Comparison of ENCODE assay signal across 8 mouse cellular contexts in the genomic region with DNA sequence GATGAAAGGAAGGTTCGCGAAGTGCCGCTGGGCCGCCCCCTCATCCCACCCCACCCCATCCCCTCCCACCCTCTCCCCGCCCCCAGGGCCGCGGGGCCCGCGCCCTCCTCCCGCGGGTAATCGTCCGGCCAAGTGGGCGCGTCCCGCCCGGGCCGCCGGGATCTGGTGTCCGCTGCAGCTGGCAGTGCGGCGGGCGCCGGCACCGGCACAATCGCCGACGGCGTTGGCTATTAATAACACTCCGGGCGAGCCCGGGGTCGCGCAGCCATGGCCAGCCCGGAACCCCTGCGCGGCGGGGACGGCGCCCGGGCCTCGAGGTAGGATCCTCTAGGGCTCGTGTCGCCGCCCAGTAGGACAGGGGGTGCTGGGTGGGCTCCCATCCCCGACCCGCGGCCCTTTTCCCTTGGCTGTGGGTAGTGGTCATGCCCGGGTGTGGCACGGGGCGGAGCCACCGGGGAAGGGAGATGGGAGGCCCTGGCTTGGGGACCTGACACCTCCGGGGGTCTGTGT. TPM values are rescaled to one million over a fixed set of nuclear protein-coding genes. Genes with fewer than 3 reads are reported as not detected.
DNase-seq lines count a peak whose midpoint lies in the region; ATAC-seq and TF ChIP-seq lines count a peak whose summit lies in the region.

A gene (plus strand): TSS at position 146 of the 510 bp plus-strand sequence.

- peak within 1 kb of the TSS; percentile 58 for H3K9ac ChIP-seq in embryonic facial prominence, embryonic 12.5 days
- H3K9ac ChIP-seq in heart, embryonic 11.5 days (ENCODE audit: low read depth, low read length): peak within 1 kb of the TSS; percentile 61
- peak within 1 kb of the TSS; percentile 55 for H3K9ac ChIP-seq in limb, embryonic 11.5 days (ENCODE audit: low read length)
- H3K9ac ChIP-seq in neural tube, embryonic 14.5 days (replicated peaks; ENCODE audit: low read depth, low read length): peak within 1 kb of the TSS; percentile 63

- peaks cover 6% of the 10 kb centered on the region for H3K4me1 ChIP-seq in spleen, adult 2 months (ENCODE audit: control insufficient read depth, insufficient read depth, insufficient read length)
- H3K4me1 ChIP-seq in embryonic facial prominence, embryonic 12.5 days: peaks cover 15% of the 10 kb centered on the region
- H3K4me1 ChIP-seq in heart, embryonic 11.5 days (ENCODE audit: control insufficient read depth, insufficient read depth, low read length): peaks cover 9% of the 10 kb centered on the region
- H3K4me1 ChIP-seq in limb, embryonic 11.5 days (ENCODE audit: control insufficient read depth, insufficient read depth, low read length): peaks cover 8% of the 10 kb centered on the region; the same call in 1 of the 2 replicates
- peaks cover 12% of the 10 kb centered on the region for H3K4me1 ChIP-seq in neural tube, embryonic 14.5 days (ENCODE audit: control insufficient read depth, insufficient read depth, low read length)

- no peak for TF ChIP-seq CTCF in spleen, adult 2 months (IDR thresholded peaks at IDR 0.05; ENCODE audit: extremely low read depth, insufficient read depth, insufficient read length, insufficient replicate concordance)

- H3K27me3 ChIP-seq in spleen, adult 2 months (ENCODE audit: control insufficient read depth, insufficient read depth, low read length): peaks cover 9% of the 10 kb centered on the region
- H3K27me3 ChIP-seq in embryonic facial prominence, embryonic 12.5 days: peaks cover 30% of the 10 kb centered on the region
- H3K27me3 ChIP-seq in heart, embryonic 11.5 days (ENCODE audit: control insufficient read depth, insufficient read depth, low read length): peaks cover 14% of the 10 kb centered on the region
- peaks cover 16% of the 10 kb centered on the region for H3K27me3 ChIP-seq in limb, embryonic 11.5 days (ENCODE audit: control insufficient read depth, insufficient read depth, low read length)
- 0 out of 2 replicates have a peak, but pooled peaks cover 2% of the 10 kb centered on the region for H3K27me3 ChIP-seq in neural tube, embryonic 14.5 days (ENCODE audit: control insufficient read depth, insufficient read depth, low read length)

- no peaks in the 10 kb centered on the region for H3K9me3 ChIP-seq in embryonic facial prominence, embryonic 12.5 days
- H3K9me3 ChIP-seq in heart, embryonic 11.5 days (replicated peaks; ENCODE audit: control insufficient read depth, low read length): no peaks in the 10 kb centered on the region
- H3K9me3 ChIP-seq in limb, embryonic 11.5 days (ENCODE audit: control insufficient read depth, low read length): no peaks in the 10 kb centered on the region
- H3K9me3 ChIP-seq in neural tube, embryonic 14.5 days (ENCODE audit: control insufficient read depth, low read length): no peaks in the 10 kb centered on the region

- H3K4me2 ChIP-seq in embryonic facial prominence, embryonic 12.5 days (replicated peaks): peak within 1 kb of the TSS; percentile 98
- H3K4me2 ChIP-seq in heart, embryonic 11.5 days: peak within 1 kb of the TSS; percentile 96
- peak within 1 kb of the TSS; percentile 95 for H3K4me2 ChIP-seq in limb, embryonic 11.5 days (ENCODE audit: low read depth, severe bottlenecking)
- H3K4me2 ChIP-seq in neural tube, embryonic 14.5 days (ENCODE audit: low read depth, low read length): peak within 1 kb of the TSS; percentile 84

- H3K27ac ChIP-seq in spleen, adult 2 months (ENCODE audit: insufficient read depth, low read length): no peak within 1 kb of the TSS
- 0 out of 2 replicates have a peak within 1 kb of the TSS, but pooled peaks have one; percentile 24 for H3K27ac ChIP-seq in embryonic facial prominence, embryonic 12.5 days
- no peak within 1 kb of the TSS for H3K27ac ChIP-seq in heart, embryonic 11.5 days (ENCODE audit: low read depth, low read length)
- H3K27ac ChIP-seq in limb, embryonic 11.5 days (replicated peaks; ENCODE audit: low read depth, low read length): no peak within 1 kb of the TSS
- H3K27ac ChIP-seq in neural tube, embryonic 14.5 days (ENCODE audit: low read depth, low read length): no peak within 1 kb of the TSS

- H3K4me3 ChIP-seq in spleen, adult 2 months (ENCODE audit: extremely low read depth, insufficient read depth, insufficient read length): peak within 1 kb of the TSS; percentile 40
- H3K4me3 ChIP-seq in embryonic facial prominence, embryonic 12.5 days: peak within 1 kb of the TSS; percentile 52
- peak within 1 kb of the TSS; percentile 52 for H3K4me3 ChIP-seq in heart, embryonic 11.5 days (ENCODE audit: low read depth, low read length)
- peak within 1 kb of the TSS; percentile 45 for H3K4me3 ChIP-seq in limb, embryonic 11.5 days (ENCODE audit: low read depth, low read length)
- H3K4me3 ChIP-seq in neural tube, embryonic 14.5 days (ENCODE audit: low read depth, low read length): peak within 1 kb of the TSS; percentile 48

- 3% methylated on average over 50 of the region's 53 CpGs for WGBS in spleen, adult 2 months
- under 1% methylated on average over 53 of the region's 53 CpGs for WGBS in embryonic facial prominence, embryonic 12.5 days
- WGBS in heart, embryonic 11.5 days (ENCODE audit: insufficient replicate concordance): under 1% methylated on average over 46 of the region's 53 CpGs
- under 1% methylated on average over 38 of the region's 53 CpGs for WGBS in limb, embryonic 11.5 days
- under 1% methylated on average over 30 of the region's 53 CpGs for WGBS in neural tube, embryonic 14.5 days

- TF ChIP-seq POLR2A in spleen, adult 2 months (IDR thresholded peaks at IDR 0.05; ENCODE audit: low read depth, low read length): no peak

- 0 out of 2 replicates have a peak, but pooled peaks have one; percentile 52 for ATAC-seq in embryonic facial prominence, embryonic 12.5 days (ENCODE audit: insufficient number of reproducible peaks, insufficient read depth, low FRiP score, low TSS enrichment)
- ATAC-seq in heart, embryonic 11.5 days (replicated peaks; ENCODE audit: insufficient number of reproducible peaks, low FRiP score, low TSS enrichment): peak; percentile 24; the same call in 1 of the 2 replicates
- ATAC-seq in limb, embryonic 11.5 days (ENCODE audit: insufficient number of reproducible peaks, low FRiP score, low TSS enrichment, low read depth): no peak
- ATAC-seq in neural tube, embryonic 14.5 days (ENCODE audit: low read depth): peak; percentile 41; the same call in 1 of the 2 replicates

- H3K36me3 ChIP-seq in spleen, adult 2 months (ENCODE audit: control insufficient read depth, insufficient read depth, low read length): no peaks in the 10 kb centered on the region
- no peaks in the 10 kb centered on the region for H3K36me3 ChIP-seq in embryonic facial prominence, embryonic 12.5 days
- H3K36me3 ChIP-seq in heart, embryonic 11.5 days (ENCODE audit: control insufficient read depth, insufficient read depth, low read length): no peaks in the 10 kb centered on the region
- no peaks in the 10 kb centered on the region for H3K36me3 ChIP-seq in limb, embryonic 11.5 days (ENCODE audit: control insufficient read depth, insufficient read depth, low read length)
- no peaks in the 10 kb centered on the region for H3K36me3 ChIP-seq in neural tube, embryonic 14.5 days (ENCODE audit: control insufficient read depth, insufficient read depth, low read length)

- DNase-seq in spleen, adult 2 months (ENCODE audit: low read depth in 1 of 2, low spot score in 2 of 2): no peak
- no peak for DNase-seq in spleen, adult 12 weeks (ENCODE audit: low spot score)
- DNase-seq in limb, embryonic 11.5 days (ENCODE audit: low spot score): peak; percentile 48
- DNase-seq in spleen, postnatal 10 days (ENCODE audit: low spot score in 2 of 2): no peak
- DNase-seq in natural killer cell, adult 2 months (ENCODE audit: low spot score in 2 of 2): no peak

RNA-seq across cellular contexts. Expression of the gene that starts here (rescaled TPM):
- 0.63 and 1.00 TPM in 2 replicates for polyA plus RNA-seq in spleen, adult 2 months (2012; rRNA removed)
- 1.1 and 1.2 TPM in 2 replicates for polyA plus RNA-seq in embryonic facial prominence, embryonic 12.5 days (2016; fragmentation: Nextera tagmentation; extraction: Ambion mirVana)
- 0.56 and 1.2 TPM in 2 replicates for polyA plus RNA-seq in heart, embryonic 11.5 days (2014; fragmentation: Nextera tagmentation; extraction: Ambion mirVana)
- 0.47 and 0.59 TPM in 2 replicates for polyA plus RNA-seq in limb, embryonic 11.5 days (2014; fragmentation: Nextera tagmentation; extraction: Ambion mirVana)
- polyA plus RNA-seq in neural tube, embryonic 14.5 days (2014; fragmentation: Nextera tagmentation; extraction: Ambion mirVana): 1.6 and 3.5 TPM in 2 replicates

Comparison
In these comparisons a context has a peak if more than half of its experiments do, and no peak if none do; other contexts are left out.
1. Peak in DNase-seq, H3K4me3 ChIP-seq, H3K9ac ChIP-seq and H3K4me2 ChIP-seq in limb, embryonic 11.5 days; RNA of the gene not detected or under 1 TPM.